Mouse (Mus musculus): ENCODE data around the gene Rab3c. TPM values are rescaled to one million over a fixed set of nuclear protein-coding genes. Genes with fewer than 3 reads are reported as not detected.

The Rab3c gene
- polyA plus RNA-seq, 1 experiment: 0.71 TPM

DNA sequence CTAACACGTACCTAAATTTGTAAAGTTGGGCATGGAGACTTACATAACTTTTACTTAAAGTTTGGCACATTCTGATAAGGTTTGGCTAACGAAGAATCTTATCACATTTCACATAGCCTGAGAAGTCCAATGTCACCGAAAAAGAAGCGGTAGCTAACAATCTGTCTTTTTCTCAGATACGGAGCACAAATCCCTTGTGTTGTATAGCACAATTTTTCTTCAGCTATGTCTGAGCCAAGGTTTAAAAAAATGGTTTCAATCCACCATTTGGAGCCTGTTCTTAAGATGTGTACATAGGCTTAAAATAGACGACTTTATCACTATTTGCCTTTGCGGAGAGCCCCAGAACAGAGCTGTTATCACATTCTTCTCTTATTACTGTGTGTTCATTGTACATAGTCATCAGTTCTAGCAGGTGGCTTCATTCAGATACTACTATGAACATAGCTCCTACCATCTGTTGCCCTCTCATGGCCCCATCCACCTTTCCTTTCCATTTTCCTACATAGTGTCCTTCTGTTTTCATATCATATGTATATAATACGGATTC, 69.2 kb downstream of the Rab3c start:
- WGBS: 52% methylated on average over 8 of the region's 8 CpGs
- DNase-seq (ENCODE audit: low read depth, low spot score): no peak

- WGBS: 78% methylated on average over 5 of the region's 5 CpGs
- no peak for DNase-seq (ENCODE audit: low read depth, low spot score)
These were observed 81.9 kb downstream of the Rab3c start for GRCm38 (mm10) chr13:110198906-110199305.

- DNase-seq (ENCODE audit: low read depth, low spot score): no peak
- 58% methylated on average over 1 of the region's 1 CpGs for WGBS
These were observed 90.8 kb downstream of the Rab3c start for GRCm38 (mm10) chr13:110190039-110190438.

GRCm38 (mm10) chr13:110184963-110185685, 95.7 kb downstream of the Rab3c start:
- no peak for DNase-seq (ENCODE audit: low read depth, low spot score)
- WGBS: 56% methylated on average over 4 of the region's 4 CpGs

DNA sequence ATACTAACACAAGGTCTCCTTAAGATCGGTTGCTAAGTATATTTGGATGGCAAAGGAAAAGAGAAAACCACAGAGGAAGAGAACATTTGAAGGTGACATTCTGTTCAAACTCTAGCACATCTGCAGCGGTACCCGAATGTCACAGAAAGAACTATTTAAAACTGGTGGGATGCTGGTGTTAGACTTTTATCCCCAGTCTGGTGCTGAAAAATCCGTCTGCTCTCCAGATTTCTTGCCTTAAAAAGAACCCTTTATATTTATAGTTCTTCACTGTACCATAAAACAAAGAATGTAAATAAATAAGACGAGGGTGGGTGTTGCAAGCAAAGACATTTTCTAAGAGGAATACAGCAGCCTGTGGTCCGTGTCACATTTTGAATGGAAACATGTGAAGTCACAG, 105.1 kb downstream of the Rab3c start:
- 40% methylated on average over 6 of the region's 6 CpGs for WGBS
- no peak for DNase-seq (ENCODE audit: low read depth, low spot score)

DNA sequence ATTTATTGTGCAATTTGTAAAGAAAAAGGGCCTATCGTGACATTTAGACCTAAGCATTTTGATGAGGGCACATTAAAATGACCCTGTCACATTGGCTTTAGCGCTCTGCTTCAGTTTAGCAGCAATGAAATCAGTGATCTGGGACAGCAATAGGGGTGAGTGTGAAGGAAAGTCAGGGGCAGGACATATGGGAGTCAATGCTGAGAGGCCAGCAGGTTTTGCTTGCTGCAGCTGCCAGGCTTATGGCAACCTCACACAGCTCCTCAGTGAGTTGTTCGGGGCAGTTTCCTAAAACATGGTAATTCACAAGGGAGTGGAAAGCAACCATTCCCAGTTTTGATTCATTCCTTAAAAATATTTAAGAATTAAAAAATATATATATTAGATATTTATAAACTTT, 111.1 kb downstream of the Rab3c start:
- no peak for DNase-seq (ENCODE audit: low read depth, low spot score)
- WGBS: 83% methylated on average over 3 of the region's 3 CpGs

GRCm38 (mm10) chr13:110169152-110169551, 111.6 kb downstream of the Rab3c start:
- WGBS: 83% methylated on average over 4 of the region's 4 CpGs
- DNase-seq (ENCODE audit: low read depth, low spot score): no peak

- 72% methylated on average over 4 of the region's 4 CpGs for WGBS
- no peak for DNase-seq (ENCODE audit: low read depth, low spot score)
These were observed 112.2 kb downstream of the Rab3c start for GRCm38 (mm10) chr13:110168570-110168969.

- 69% methylated on average over 3 of the region's 3 CpGs for WGBS
- DNase-seq (ENCODE audit: low read depth, low spot score): no peak
These were observed 114.0 kb downstream of the Rab3c start for GRCm38 (mm10) chr13:110166622-110167330.

DNA sequence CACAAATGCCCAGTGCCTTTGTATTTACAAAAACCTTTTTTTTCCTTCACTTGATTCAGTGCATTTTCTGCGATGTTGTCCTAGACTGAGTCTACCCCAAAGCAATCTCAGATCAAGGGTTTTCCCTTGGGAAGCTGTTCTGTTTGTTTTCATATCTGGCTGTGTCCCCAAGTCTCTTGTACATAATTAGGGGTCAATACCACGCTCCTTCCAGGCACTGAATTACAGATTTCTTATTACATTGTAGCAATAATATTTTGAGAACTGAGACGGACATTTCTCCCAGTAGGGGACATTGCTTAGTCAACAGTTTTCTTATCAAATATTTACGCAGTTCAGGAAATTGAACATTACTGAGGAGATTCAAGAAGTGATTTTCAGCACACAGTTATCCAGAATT, 120.8 kb downstream of the Rab3c start:
- WGBS: 52% methylated on average over 4 of the region's 4 CpGs
- no peak for DNase-seq (ENCODE audit: low read depth, low spot score)

GRCm38 (mm10) chr13:110158588-110159519, 121.9 kb downstream of the Rab3c start:
- 68% methylated on average over 7 of the region's 7 CpGs for WGBS
- DNase-seq (ENCODE audit: low read depth, low spot score): no peak

DNA sequence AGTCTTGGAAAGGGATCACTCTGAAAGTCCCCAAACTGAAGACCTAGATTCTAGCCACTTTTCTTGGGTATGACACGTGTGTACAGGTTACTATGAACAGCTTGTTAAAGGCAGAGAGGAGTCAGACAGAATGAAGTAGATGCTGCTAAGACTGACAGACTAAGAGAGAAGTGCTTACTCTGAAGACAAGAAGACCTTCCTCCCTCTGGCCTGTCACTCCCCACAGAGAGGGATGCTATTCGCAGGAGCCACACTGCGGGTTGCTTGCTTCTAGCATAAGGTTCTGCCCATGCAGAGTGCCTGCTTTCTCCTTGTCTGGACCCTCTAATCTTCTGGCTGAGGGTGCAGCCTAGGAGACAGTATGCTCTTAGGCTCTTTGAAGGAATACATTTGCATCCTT, 135.3 kb downstream of the Rab3c start:
- no peak for DNase-seq (ENCODE audit: low read depth, low spot score)
- whole genome bisulfite sequencing: 72% methylated on average over 3 of the region's 3 CpGs

DNA sequence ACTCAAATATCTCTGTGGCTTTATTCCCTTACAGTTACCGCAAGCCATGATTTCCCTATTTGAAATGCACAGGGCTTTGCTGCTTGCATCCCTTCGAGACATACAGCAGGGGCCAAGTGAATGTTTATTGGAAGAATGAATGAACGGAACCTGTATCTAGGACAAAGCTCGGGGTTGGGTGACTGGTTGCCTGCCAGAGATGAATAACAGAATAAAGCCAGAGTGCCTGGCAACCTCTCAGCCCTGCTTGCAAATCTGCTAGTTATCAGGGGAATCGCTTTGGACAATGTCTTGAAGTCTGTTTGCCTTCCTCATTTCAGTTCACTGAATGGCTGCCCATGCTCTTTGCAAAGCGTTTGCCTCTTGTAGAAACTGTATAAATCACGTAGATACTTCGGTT, 135.8 kb downstream of the Rab3c start:
- no peak for DNase-seq (ENCODE audit: low read depth, low spot score)
- WGBS: 50% methylated on average over 8 of the region's 8 CpGs

DNA sequence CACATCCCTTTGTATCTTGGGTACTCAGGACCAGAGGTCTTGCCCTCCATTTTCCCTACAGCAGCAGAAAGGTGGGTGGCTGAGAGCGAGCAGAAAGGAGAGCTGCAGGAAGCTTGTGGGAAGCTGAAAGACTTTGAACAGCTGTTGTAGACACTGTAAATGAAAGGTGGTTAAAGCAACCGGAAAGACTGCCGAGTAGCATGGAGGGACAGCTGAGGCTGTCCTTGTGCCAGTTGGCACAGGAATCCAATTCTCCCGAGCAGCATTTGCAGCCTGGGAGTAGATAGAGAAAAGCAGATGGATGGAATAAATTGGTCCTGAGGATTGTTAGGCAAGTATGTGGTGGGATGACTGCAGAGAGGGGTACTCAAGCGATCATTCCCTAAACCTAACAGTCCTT, 141.5 kb downstream of the Rab3c start:
- 28% methylated on average over 5 of the region's 5 CpGs for WGBS
- DNase-seq (ENCODE audit: low read depth, low spot score): peak; percentile 18

DNA sequence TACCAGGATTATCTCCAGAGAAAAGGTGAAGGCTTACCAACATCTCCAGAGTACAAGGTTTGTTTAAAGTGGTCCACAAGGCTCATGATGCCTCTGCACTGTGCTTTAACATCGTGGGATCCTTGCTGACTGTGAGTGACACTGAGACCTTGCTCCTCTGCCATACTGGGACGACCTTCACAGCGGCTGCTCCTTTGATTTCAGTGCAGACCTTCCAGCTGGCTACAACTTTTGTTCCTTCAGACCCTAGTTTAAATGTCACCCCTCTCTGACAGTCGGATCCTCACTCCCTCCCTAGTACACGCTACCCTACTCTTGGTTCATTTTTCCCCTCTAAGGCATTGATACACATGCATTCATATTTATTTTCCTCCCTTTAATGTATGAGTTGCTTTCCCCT, 142.2 kb downstream of the Rab3c start:
- WGBS: 64% methylated on average over 5 of the region's 5 CpGs

GRCm38 (mm10) chr13:110127613-110128258, 153.1 kb downstream of the Rab3c start:
- WGBS: 72% methylated on average over 12 of the region's 12 CpGs
- no peak for DNase-seq (ENCODE audit: low read depth, low spot score)

More for the DNA sequence above, 142.2 kb downstream of the Rab3c start:
- DNase-seq (ENCODE audit: low read depth, low spot score): no peak

GRCm38 (mm10) chr13:110122825-110123224, 158.0 kb downstream of the Rab3c start:
- WGBS: 38% methylated on average over 4 of the region's 4 CpGs
- no peak for DNase-seq (ENCODE audit: low read depth, low spot score)

GRCm38 (mm10) chr13:110116892-110117291, 163.9 kb downstream of the Rab3c start:
- no peak for DNase-seq (ENCODE audit: low read depth, low spot score)
- 89% methylated on average over 5 of the region's 5 CpGs for WGBS

- no peak for DNase-seq (ENCODE audit: low read depth, low spot score)
- WGBS: 74% methylated on average over 3 of the region's 3 CpGs
These were observed 164.5 kb downstream of the Rab3c start for GRCm38 (mm10) chr13:110116316-110116715.

All from large intestine, adult 2 months (tissue).